Mouse (Mus musculus): Measurements from ENCODE around the gene Zmiz1. TPM values are rescaled to one million over a fixed set of nuclear protein-coding genes. Genes with fewer than 3 reads are reported as not detected.

The Zmiz1 gene
- total RNA-seq, 1 experiment from 2014 or later, result 153 TPM

- no peak for DNase-seq
Observed at GRCm38 (mm10) chr14:25562447-25562846, 103.5 kb downstream of the Zmiz1 start.

- no peak for DNase-seq
Observed at GRCm38 (mm10) chr14:25562909-25563308, 103.9 kb downstream of the Zmiz1 start.

- no peak for DNase-seq
Observed at GRCm38 (mm10) chr14:25564577-25564976, 105.6 kb downstream of the Zmiz1 start.

GRCm38 (mm10) chr14:25565344-25566088, 106.5 kb downstream of the Zmiz1 start:
- peak; percentile 89 for DNase-seq

- peak; percentile 74 for DNase-seq
Observed at GRCm38 (mm10) chr14:25567245-25567644, 108.3 kb downstream of the Zmiz1 start.

GRCm38 (mm10) chr14:25567837-25568236, 108.9 kb downstream of the Zmiz1 start:
- DNase-seq, result no peak

- no peak for DNase-seq
Observed at GRCm38 (mm10) chr14:25574047-25574870, 115.3 kb downstream of the Zmiz1 start.

- no peak for DNase-seq
Observed at GRCm38 (mm10) chr14:25576642-25577041, 117.7 kb downstream of the Zmiz1 start.

GRCm38 (mm10) chr14:25577431-25577830, 118.4 kb downstream of the Zmiz1 start:
- no peak for DNase-seq

- DNase-seq, result no peak
Observed at GRCm38 (mm10) chr14:25579597-25579996, 120.6 kb downstream of the Zmiz1 start.

- DNase-seq, result no peak
Observed at GRCm38 (mm10) chr14:25580397-25580796, 121.4 kb downstream of the Zmiz1 start.

GRCm38 (mm10) chr14:25582603-25583002, 123.6 kb downstream of the Zmiz1 start:
- DNase-seq, result no peak

- DNase-seq, result no peak
Observed at GRCm38 (mm10) chr14:25583899-25584298, 124.9 kb downstream of the Zmiz1 start.

- peak; percentile 56 for DNase-seq
Observed at GRCm38 (mm10) chr14:25585545-25586301, 126.7 kb downstream of the Zmiz1 start.

GRCm38 (mm10) chr14:25586846-25587486, 128.0 kb downstream of the Zmiz1 start:
- peak; percentile 35 for DNase-seq

GRCm38 (mm10) chr14:25587487-25588001, 128.6 kb downstream of the Zmiz1 start:
- peak; percentile 70 for DNase-seq

- DNase-seq, result no peak
Observed at GRCm38 (mm10) chr14:25588156-25588555, 129.2 kb downstream of the Zmiz1 start.

- DNase-seq, result peak; percentile 50
Observed at GRCm38 (mm10) chr14:25588946-25589937, 130.3 kb downstream of the Zmiz1 start.

GRCm38 (mm10) chr14:25591000-25591399, 132.0 kb downstream of the Zmiz1 start:
- no peak for DNase-seq

GRCm38 (mm10) chr14:25591426-25591825, 132.4 kb downstream of the Zmiz1 start:
- no peak for DNase-seq

GRCm38 (mm10) chr14:25592522-25592921, 133.5 kb downstream of the Zmiz1 start:
- no peak for DNase-seq

Data from adrenal gland, postnatal 25 days (tissue).